Mouse (Mus musculus) CH12.LX (cell line): ENCODE data around the gene Prss8.

Experiments
- CTCF ChIP-seq, 2 experiments: IDR thresholded peaks in 1 of 2; conservative IDR thresholded peaks in 1 of 2; 2 replicates each; pipeline ENCODE4 v1.5.1; 2011 to 2012; ENCODE audit warnings: low read depth in 2 of 2, low read length in 2 of 2, improper control_type of control experiment in 1 of 2, inconsistent platforms in 1 of 2, mild to moderate bottlenecking in 1 of 2, moderate library complexity in 1 of 2
- EP300 ChIP-seq: IDR thresholded peaks from 2 replicates; pipeline ENCODE4 v1.6.1; 2011; ENCODE audit warnings: low read length, improper control_type of control experiment
- HCFC1 ChIP-seq: IDR thresholded peaks from 2 replicates; pipeline ENCODE4 v1.6.1; 2012; ENCODE audit warnings: low read depth, mild to moderate bottlenecking, inconsistent platforms, low read length, improper control_type of control experiment
- MAZ ChIP-seq: IDR thresholded peaks from 2 replicates; pipeline ENCODE4 v1.6.1; 2012; ENCODE audit warnings: low read depth, mild to moderate bottlenecking, inconsistent platforms, low read length, improper control_type of control experiment, moderate library complexity
- MYC ChIP-seq: IDR thresholded peaks from 2 replicates; pipeline ENCODE4 v1.6.1; 2011; ENCODE audit warnings: low read depth, mild to moderate bottlenecking, improper control_type of control experiment, low read length
- PAX5 ChIP-seq: IDR thresholded peaks from 2 replicates; pipeline ENCODE4 v1.6.1; 2012; ENCODE audit warnings: low read length, inconsistent platforms, mixed read lengths
- UBTF ChIP-seq: IDR thresholded peaks from 2 replicates; pipeline ENCODE4 v1.6.1; 2012; ENCODE audit warnings: low read depth, mild to moderate bottlenecking, inconsistent platforms, low read length, improper control_type of control experiment, moderate library complexity
- USF2 ChIP-seq: conservative IDR thresholded peaks from 2 replicates; pipeline ENCODE4 v1.6.1; 2011; ENCODE audit warnings: low read depth, low read length, improper control_type of control experiment
- ZMIZ1 ChIP-seq: IDR thresholded peaks from 2 replicates; pipeline ENCODE4 v1.6.1; 2012; ENCODE audit warnings: low read depth, mild to moderate bottlenecking, inconsistent platforms, low read length, improper control_type of control experiment

- TF ChIP-seq MYC: no peak
- TF ChIP-seq HCFC1: no peak
- TF ChIP-seq CTCF (conservative IDR thresholded peaks at IDR 0.05 in 1 of 2, IDR thresholded peaks at IDR 0.05 in 1 of 2; ENCODE audit: low read depth in 2 of 2, low read length in 2 of 2): no peak
- TF ChIP-seq USF2: no peak
- TF ChIP-seq UBTF: no peak
- no peak for TF ChIP-seq ZMIZ1
- no peak for TF ChIP-seq EP300
- TF ChIP-seq PAX5: no peak
- no peak for TF ChIP-seq MAZ
These were observed 732 bp upstream of the Prss8 start for GRCm38 (mm10) chr7:127930636-127931035.
